Mouse (Mus musculus): ENCODE data around the gene Dnajc30.

GRCm38 (mm10) chr5:135106758-135107256, 42.8 kb downstream of the Dnajc30 start:
- TF ChIP-seq EP300 (IDR thresholded peaks at IDR 0.05; ENCODE audit: insufficient read depth, low read depth, low read length) = no peak
- TF ChIP-seq CTCF (IDR thresholded peaks at IDR 0.05; ENCODE audit: low read depth, low read length) = no peak
- peak; percentile 78 for TF ChIP-seq POLR2A (IDR thresholded peaks at IDR 0.05; ENCODE audit: insufficient read depth, low read length)
